Mouse (Mus musculus) retina, postnatal 7 days (tissue): Measurements from ENCODE around the gene Wnt8b.
A peak's percentile ranks its signal among the peaks of the same experiment; 100 is the strongest.
"Not testable (repeated sequence)": the region's sequence is repeated elsewhere in the genome, so short reads cannot be mapped to it uniquely, and the experiment has no call there.

Experiments
- DNase-seq: peaks from one replicate; pipeline ENCODE4 v3.0.0-alpha.2; 2012; ENCODE audit warnings: low read depth, low spot score

Gene Wnt8b

DNA sequence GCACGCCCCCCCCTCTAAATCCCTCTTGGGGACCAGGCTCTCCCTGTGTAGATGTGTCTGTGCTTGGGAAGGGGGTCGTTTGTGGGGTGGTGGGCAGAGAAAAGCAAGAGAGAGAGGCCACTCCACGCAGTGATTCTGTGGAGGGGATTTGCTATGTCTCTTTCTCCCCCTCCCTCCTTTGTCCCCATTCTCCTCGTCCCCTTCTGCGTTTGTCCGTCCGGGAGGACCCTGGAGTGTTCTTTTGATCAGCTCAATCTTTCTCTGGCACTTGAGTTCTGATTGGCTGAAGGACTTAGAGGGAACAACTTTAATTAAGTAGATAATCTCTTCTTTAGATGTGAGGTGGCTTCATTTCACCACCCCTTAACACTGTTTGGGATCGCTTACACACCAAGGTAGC, at the start of gene Wnt8b:
TSS of gene Wnt8b (plus strand) at position 345 of the 400 bp plus-strand sequence.
- no peak for DNase-seq

DNA sequence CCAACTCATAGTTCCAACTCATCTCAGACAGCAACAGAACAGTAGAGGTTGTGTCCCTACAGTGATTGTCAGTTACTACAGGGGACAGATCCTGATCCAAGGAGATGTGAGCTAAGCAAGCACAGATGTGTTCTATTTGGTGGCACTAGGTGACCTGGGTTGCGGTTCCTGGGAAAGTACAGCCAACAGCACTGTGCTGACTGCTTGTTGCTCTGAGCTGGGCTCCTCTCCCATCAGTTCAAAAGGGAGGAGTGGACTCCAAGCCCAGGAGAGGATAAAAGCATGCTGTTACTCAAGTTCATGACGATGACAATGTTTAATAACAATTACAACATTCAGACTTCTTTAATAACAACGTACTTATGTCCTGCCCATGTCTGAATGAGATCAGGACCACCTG, 47.5 kb upstream of the Wnt8b start:
- no peak for DNase-seq

- no peak for DNase-seq
Measured at GRCm38 (mm10) chr19:44447927-44448326, 45.3 kb upstream of the Wnt8b start.

- no peak for DNase-seq
Measured at GRCm38 (mm10) chr19:44454862-44455261, 38.4 kb upstream of the Wnt8b start.

- DNase-seq = no peak
Measured at GRCm38 (mm10) chr19:44455356-44455755, 37.9 kb upstream of the Wnt8b start.

GRCm38 (mm10) chr19:44457359-44458055, 35.8 kb upstream of the Wnt8b start:
- no peak for DNase-seq

GRCm38 (mm10) chr19:44458696-44459095, 34.6 kb upstream of the Wnt8b start:
- no peak for DNase-seq

- no peak for DNase-seq
Measured at GRCm38 (mm10) chr19:44460441-44460840, 32.8 kb upstream of the Wnt8b start.

- DNase-seq = no peak
Measured at GRCm38 (mm10) chr19:44461500-44461899, 31.8 kb upstream of the Wnt8b start.

GRCm38 (mm10) chr19:44462141-44462540, 31.1 kb upstream of the Wnt8b start:
- DNase-seq = no peak

- DNase-seq = not testable (repeated sequence)
Measured at GRCm38 (mm10) chr19:44465960-44466525, 27.2 kb upstream of the Wnt8b start.

DNA sequence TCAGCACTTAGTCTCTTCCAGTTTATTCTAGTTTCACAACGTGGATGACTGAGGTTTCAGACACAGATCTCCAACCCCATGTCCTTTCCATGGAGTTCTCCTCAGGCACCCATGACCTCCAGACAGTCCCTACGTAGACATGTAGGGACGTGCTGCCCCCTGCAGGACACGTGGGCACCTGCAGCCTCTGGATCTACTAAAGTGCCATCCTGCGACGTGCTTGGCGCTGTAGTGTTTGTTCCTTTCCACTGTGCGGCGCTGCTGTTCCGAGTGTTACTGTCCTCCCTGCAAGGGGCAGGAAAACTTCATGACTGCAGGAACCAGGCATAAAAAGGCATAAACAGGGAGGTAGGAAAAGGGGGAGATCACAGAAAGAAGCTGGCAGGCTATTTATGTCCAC, 19.1 kb upstream of the Wnt8b start:
- peak; percentile 52 for DNase-seq

- no peak for DNase-seq
Measured at GRCm38 (mm10) chr19:44475268-44475667, 18.0 kb upstream of the Wnt8b start.

GRCm38 (mm10) chr19:44476541-44476940, 16.7 kb upstream of the Wnt8b start:
- no peak for DNase-seq

- DNase-seq = no peak
Measured at GRCm38 (mm10) chr19:44487266-44487665, 6.0 kb upstream of the Wnt8b start.

- DNase-seq = no peak
Measured at GRCm38 (mm10) chr19:44496511-44496910, 3.2 kb downstream of the Wnt8b start.

GRCm38 (mm10) chr19:44496941-44497340, 3.7 kb downstream of the Wnt8b start:
- DNase-seq = no peak

DNA sequence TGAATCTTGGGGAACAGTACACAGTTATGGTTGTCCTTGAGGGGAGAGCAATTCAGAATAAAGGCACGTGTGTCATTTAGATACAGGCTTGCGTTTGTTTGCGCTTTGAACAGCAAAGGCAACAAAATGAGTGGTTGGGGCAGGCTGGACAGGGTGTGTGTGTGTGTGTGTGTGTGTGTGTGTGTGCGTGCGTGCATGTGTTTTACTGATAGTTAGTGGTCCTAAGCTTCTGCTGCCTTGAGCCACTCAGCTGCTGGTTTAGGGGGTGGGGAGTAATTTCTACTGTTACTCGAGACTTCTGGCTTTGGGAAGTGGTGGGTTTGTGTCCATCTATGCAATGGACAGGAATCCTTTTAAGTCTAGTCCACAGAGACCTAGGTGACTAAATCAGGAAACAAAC, 5.7 kb downstream of the Wnt8b start:
- no peak for DNase-seq

- DNase-seq = no peak
Measured at GRCm38 (mm10) chr19:44500240-44500639, 7.0 kb downstream of the Wnt8b start.

DNA sequence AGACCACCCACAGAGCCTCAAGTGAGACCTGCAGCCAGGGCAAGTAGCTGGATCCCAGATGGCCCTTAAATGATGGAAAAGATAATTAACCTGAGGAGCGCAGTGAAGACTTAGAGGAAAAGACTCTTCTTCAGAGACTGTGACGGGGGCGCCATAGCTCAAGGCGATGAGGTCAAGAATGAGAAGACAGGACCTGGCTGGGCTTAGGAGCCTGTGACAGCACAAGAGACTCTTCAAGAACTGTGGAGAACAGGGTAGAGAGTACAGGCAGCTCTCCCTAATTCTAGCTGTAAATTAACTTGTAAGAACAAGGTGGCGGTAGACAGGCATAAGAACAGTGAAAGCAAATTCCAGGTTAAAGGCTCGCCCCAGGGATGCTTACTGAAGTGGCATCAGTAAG, 8.7 kb downstream of the Wnt8b start:
- no peak for DNase-seq

- no peak for DNase-seq
Measured at GRCm38 (mm10) chr19:44502741-44503140, 9.5 kb downstream of the Wnt8b start.

DNA sequence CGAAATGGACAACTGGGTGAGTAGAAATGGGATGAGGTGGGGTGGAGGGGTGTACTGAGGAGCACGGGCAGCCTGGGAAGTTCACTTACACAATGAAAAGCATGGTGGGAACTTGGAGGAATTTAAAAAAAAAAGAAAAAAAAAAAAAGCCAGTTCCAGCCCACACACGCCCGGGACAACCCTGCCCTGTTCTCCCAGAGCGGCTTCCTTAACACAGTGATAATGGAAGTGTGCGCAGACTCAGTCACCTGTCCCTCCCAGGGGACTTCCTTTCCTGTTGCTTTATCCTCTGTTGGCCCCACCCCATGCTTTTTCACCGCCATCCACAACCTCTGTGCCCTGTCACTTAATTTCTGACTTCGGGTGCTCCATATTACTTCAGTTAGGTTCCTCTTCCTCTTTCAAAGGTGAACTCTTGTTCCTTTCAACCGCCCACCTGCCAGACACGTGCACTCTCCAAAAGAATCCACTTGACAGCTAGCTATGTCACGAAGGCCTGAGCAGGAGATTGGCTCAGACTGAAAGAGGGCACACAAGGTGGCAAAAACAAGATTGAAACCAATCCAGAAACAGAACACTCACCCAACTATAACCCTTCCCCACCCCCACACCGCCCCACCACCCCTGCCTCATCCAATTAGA, 17.4 kb downstream of the Wnt8b start:
- no peak for DNase-seq
